Mouse (Mus musculus): ENCODE measurements around the gene 1700093K21Rik.

Gene 1700093K21Rik

GRCm38 (mm10) chr11:23520473-23521205 lies at the start of gene 1700093K21Rik:
1700093K21Rik (minus strand) TSS chr11:23521155.
- 50% methylated on average over 5 of the region's 5 CpGs for WGBS

GRCm38 (mm10) chr11:23570130-23570529 lies 49.2 kb upstream of the 1700093K21Rik start:
- WGBS = 82% methylated on average over 7 of the region's 7 CpGs

- WGBS = 62% methylated on average over 6 of the region's 6 CpGs
Measured at GRCm38 (mm10) chr11:23565761-23566160, 44.8 kb upstream of the 1700093K21Rik start.

GRCm38 (mm10) chr11:23557039-23557630 lies 36.2 kb upstream of the 1700093K21Rik start:
- WGBS = 57% methylated on average over 6 of the region's 6 CpGs

DNA sequence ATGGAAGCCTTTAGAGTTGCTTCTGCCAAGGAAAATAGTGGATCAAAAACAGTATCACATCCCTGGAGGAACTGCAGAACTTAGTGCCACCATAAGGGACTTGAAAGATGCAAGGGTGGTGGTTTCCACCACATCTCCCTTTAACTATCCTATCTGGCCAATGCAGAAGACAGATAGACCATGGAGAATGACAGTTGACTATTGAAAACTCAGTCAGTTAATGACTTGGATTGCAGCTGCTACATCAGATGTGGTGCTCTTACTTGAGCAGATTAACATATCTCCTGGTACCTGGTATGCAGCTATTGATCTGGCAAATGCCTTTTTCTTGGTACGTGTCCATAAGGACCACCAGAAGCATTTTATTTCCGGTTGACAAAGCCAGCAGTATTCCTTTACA lies 16.5 kb upstream of the 1700093K21Rik start:
- WGBS = 91% methylated on average over 2 of the region's 2 CpGs

DNA sequence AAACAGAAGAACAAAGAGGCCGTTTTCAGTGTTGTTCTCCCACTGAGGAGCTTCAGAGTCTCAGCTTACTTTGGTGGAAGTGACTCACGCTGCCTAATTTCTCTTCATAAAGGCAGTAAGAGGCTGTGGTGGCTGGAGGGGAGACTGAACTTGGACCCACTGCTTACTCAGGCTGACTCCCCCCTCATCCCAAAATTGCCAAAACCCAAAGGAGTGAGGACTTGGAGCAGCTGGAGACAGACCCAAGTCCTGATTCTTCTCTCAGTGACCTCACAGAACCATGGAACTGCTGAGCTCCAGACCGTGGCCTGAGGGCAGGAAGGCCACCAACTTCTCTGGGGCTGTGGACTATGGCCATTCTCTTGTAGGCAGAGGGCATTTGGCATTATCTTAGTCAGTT lies 2.0 kb downstream of the 1700093K21Rik start:
- WGBS = 70% methylated on average over 3 of the region's 3 CpGs

DNA sequence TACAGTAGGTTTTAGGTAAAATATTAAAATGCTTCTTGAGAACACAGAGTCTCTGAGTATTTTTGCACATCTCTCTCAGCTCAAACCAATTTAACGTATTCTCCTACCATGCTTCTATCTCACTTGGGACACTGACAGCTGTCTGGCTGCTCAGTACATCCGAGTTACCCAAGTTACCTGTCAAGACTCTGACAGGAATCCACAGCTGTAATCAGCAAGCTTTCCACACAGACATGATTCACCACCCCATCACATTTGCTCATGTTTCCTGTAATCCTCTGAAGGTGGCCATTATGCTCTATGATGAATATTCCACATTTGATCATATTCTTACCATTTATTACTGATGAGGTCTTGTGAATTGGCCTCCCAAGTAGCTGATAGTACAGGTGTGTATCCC lies 5.6 kb downstream of the 1700093K21Rik start:
- WGBS = 89% methylated on average over 2 of the region's 2 CpGs

DNA sequence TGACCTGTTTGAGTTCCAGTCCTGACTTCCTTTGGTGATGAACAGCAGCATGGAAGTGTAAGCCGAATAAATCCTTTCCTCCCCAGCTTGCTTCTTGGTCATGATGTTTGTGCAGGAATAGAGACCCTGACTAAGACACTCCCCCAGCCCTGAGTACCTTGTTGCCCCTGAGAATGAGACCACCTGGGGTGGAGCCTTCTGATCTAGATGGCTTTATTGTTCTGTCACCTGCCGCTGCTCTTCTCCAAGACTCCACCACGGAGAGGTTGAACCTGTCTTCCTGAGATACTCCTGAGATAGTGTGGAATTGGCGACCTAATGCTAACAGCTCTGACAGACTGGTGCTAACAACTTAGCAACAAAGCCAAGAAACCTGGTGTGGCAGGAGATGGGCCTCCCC lies 6.2 kb downstream of the 1700093K21Rik start:
- WGBS = 82% methylated on average over 4 of the region's 4 CpGs

GRCm38 (mm10) chr11:23504801-23505200 lies 16.2 kb downstream of the 1700093K21Rik start:
- WGBS = 83% methylated on average over 5 of the region's 5 CpGs

DNA sequence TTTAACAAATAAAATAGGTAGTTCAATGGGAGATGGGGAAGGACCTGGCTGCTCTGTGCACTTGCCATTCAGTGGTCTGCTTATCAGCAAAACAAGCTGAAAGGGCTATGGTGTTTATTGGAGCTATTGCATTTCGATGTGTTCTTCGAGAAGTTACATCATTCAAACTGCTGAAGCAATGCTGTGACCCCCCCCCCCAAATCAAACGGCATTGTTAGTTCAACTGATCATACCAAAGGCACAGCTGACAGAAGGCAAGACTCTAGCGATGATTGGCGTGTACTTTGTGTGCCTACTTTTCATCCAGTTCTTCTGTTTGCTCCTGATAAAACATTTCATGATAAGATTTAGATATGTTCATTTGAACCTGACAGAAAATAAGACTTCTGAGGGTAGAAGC lies 22.3 kb downstream of the 1700093K21Rik start:
- 36% methylated on average over 5 of the region's 5 CpGs for WGBS

DNA sequence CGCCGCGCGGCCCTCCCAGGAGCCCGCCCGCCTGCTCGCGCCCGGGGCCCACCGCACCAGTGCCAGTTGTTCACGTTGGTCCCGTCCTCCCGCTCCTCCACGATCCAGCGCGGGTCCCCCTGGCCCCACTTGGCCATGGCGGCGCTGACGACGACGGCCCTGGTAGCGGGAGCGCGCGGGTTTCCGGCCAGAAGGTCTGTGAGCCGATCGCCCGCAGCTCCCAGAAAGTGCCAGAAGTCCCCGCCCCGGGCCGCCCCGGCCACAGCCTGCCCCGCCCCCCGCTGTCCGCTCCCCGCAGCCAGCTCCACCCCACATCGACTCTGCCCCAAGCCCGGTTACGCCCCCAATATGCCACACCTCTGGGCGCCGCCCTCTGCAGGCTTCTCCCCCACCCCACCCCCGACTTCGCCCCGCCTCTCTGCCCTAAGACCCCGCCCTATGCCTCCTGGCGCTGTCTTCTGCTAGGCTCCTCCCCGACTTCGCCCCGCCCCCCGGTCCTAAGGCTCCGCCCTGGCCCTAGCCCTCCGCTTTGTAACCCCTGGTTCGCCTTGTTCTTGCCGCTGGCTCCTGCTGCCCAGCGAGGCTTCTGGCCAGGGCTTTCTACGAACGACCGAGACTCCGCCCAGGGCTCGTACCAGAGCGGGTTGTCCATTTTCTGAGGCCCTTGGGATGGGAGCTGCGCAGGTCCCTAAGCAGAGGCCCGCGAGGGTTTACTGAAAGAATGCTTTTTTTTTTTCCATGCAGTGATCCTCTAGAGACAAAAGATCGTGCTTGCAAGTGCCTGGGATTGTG lies 23.0 kb downstream of the 1700093K21Rik start, which contains the start of gene Ahsa2:
Gene Ahsa2, minus strand, starts transcription at position 313 of the 792 bp plus-strand sequence.
- WGBS = under 1% methylated on average over 64 of the region's 66 CpGs

GRCm38 (mm10) chr11:23497335-23497717 lies 23.6 kb downstream of the 1700093K21Rik start:
- under 1% methylated on average over 22 of the region's 22 CpGs for WGBS

GRCm38 (mm10) chr11:23496661-23497060 lies 24.3 kb downstream of the 1700093K21Rik start:
- WGBS = 29% methylated on average over 6 of the region's 6 CpGs

DNA sequence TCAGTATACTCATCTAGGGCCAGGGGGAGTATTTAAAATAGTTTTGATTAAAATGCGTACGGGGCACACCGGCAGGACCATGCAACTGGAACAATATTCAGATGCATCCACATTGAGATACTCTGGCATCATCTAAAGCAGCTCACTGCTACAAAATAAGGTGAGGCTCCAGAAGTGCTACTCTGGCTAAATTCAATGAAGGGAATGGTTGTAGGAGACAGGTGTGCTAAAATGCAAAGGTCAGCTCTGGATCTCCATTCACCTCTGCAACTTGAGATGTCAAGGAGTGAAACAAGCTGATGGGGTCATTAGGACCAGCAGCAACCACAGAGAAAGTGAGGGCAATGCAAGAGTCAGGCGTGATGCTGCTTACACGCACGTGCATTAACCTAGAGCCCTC lies 25.7 kb downstream of the 1700093K21Rik start:
- 92% methylated on average over 6 of the region's 6 CpGs for WGBS

GRCm38 (mm10) chr11:23492048-23492790 lies 28.7 kb downstream of the 1700093K21Rik start:
- 83% methylated on average over 4 of the region's 4 CpGs for WGBS

- WGBS = 78% methylated on average over 1 of the region's 1 CpGs
Measured at GRCm38 (mm10) chr11:23489955-23490354, 31.0 kb downstream of the 1700093K21Rik start.

All from cerebral cortex, adult 2 months (tissue).